ENCODE assay signal across 7 mouse cellular contexts in the genomic region with DNA sequence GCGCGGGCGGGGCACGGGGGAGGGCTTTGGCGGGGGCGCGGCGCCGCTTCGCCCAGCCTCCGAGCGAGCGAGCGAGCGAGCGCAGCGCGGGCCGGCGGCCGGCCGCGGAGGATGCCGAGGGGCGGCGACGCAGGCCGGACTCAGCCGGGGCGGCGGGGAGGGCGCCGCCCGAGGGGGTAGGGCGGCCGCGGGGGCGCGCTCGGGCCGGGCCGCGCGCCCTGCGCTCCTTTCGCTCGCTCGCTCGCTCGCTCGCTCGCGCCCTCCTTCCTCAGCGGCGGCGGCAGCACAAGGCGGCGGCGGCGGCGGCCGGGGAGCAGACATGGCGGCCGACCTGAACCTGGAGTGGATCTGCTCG. TPM values are rescaled to one million over a fixed set of nuclear protein-coding genes. Genes with fewer than 3 reads are reported as not detected.
A peak's percentile ranks its signal among the peaks of the same experiment; 100 is the strongest.
DNase-seq lines count a peak whose midpoint lies in the region; ATAC-seq lines count a peak whose summit lies in the region.

Gene Plekha5, plus strand, starts transcription at position 209 of the 355 bp plus-strand sequence.

- H3K4me1 ChIP-seq in forebrain, embryonic 16.5 days (replicated peaks; ENCODE audit: control insufficient read depth, insufficient read depth, low read length), result peaks cover 18% of the 10 kb centered on the region
- H3K4me1 ChIP-seq in hindbrain, embryonic 11.5 days (replicated peaks; ENCODE audit: control insufficient read depth, insufficient read depth, low read length), result no peaks in the 10 kb centered on the region

- H3K27me3 ChIP-seq in forebrain, embryonic 16.5 days (replicated peaks; ENCODE audit: control insufficient read depth, insufficient read depth, low read length), result no peaks in the 10 kb centered on the region
- no peaks in the 10 kb centered on the region for H3K27me3 ChIP-seq in hindbrain, embryonic 11.5 days (ENCODE audit: control insufficient read depth, insufficient read depth, low read length)

- H3K9me3 ChIP-seq in forebrain, embryonic 16.5 days (ENCODE audit: control insufficient read depth, low read length), result no peaks in the 10 kb centered on the region
- H3K9me3 ChIP-seq in hindbrain, embryonic 11.5 days (ENCODE audit: control insufficient read depth, low read length), result no peaks in the 10 kb centered on the region

- ATAC-seq in forebrain, embryonic 16.5 days, result peak; percentile 89
- ATAC-seq in hindbrain, embryonic 11.5 days (ENCODE audit: low FRiP score), result peak; percentile 91

- peak; percentile 89 for DNase-seq in NIH3T3 (ENCODE audit: low read depth)
- DNase-seq in brain, adult 2 months (ENCODE audit: low read depth, low spot score), result peak; percentile 78
- DNase-seq in hindbrain, embryonic 11.5 days (ENCODE audit: low spot score), result peak; percentile 86
- peak; percentile 45 for DNase-seq in layer of hippocampus, postnatal 25 days (ENCODE audit: extremely low spot score in 1 of 2, low spot score in 1 of 2)
- DNase-seq in lung, postnatal 36 days, result peak; percentile 61
- peak; percentile 88 for DNase-seq in retina, postnatal 1 day

- H3K9ac ChIP-seq in forebrain, embryonic 16.5 days (replicated peaks; ENCODE audit: low read depth, low read length), result peak within 1 kb of the TSS; percentile 95
- H3K9ac ChIP-seq in hindbrain, embryonic 11.5 days (ENCODE audit: low read depth, low read length), result peak within 1 kb of the TSS; percentile 93

- H3K27ac ChIP-seq in forebrain, embryonic 16.5 days (ENCODE audit: low read length), result peak within 1 kb of the TSS; percentile 94
- H3K27ac ChIP-seq in hindbrain, embryonic 11.5 days (ENCODE audit: low read depth, low read length), result peak within 1 kb of the TSS; percentile 86

- 0% methylated on average over 19 of the region's 65 CpGs for WGBS in forebrain, embryonic 16.5 days
- 0% methylated on average over 8 of the region's 65 CpGs for WGBS in hindbrain, embryonic 11.5 days

- H3K36me3 ChIP-seq in forebrain, embryonic 16.5 days (ENCODE audit: control insufficient read depth, insufficient read depth), result no peaks in the 10 kb centered on the region
- 0 out of 2 replicates have a peak, but pooled peaks cover 1% of the 10 kb centered on the region for H3K36me3 ChIP-seq in hindbrain, embryonic 11.5 days (ENCODE audit: control insufficient read depth, insufficient read depth, low read length)

- H3K4me2 ChIP-seq in forebrain, embryonic 16.5 days (ENCODE audit: low read length), result peak within 1 kb of the TSS; percentile 66
- peak within 1 kb of the TSS; percentile 72 for H3K4me2 ChIP-seq in hindbrain, embryonic 11.5 days (replicated peaks; ENCODE audit: low read depth, low read length)

- peak within 1 kb of the TSS; percentile 73 for H3K4me3 ChIP-seq in forebrain, embryonic 16.5 days (replicated peaks; ENCODE audit: low read length)
- H3K4me3 ChIP-seq in hindbrain, embryonic 11.5 days (ENCODE audit: low read depth, low read length), result peak within 1 kb of the TSS; percentile 84

RNA-seq across cellular contexts. Expression of gene Plekha5, which starts in this region (rescaled TPM):
- 27.7 and 33.5 TPM in 2 replicates for polyA plus RNA-seq in forebrain, embryonic 16.5 days (2015; fragmentation: Nextera tagmentation; extraction: Ambion mirVana)
- 50.8 and 55.1 TPM in 2 replicates for polyA plus RNA-seq in hindbrain, embryonic 11.5 days (2014; fragmentation: Nextera tagmentation; extraction: Ambion mirVana)
- total RNA-seq in layer of hippocampus, postnatal 25 days (2021), result 100 to 1,000 TPM in 1 of 2 experiments, 10 to 100 TPM in 1; 78.0 to 107 TPM

Comparison
In these comparisons a context has a peak if more than half of its experiments do, and no peak if none do; other contexts are left out.
1. Peak in every context shown above with its lines: DNase-seq, ATAC-seq, H3K4me3 ChIP-seq and H3K27ac ChIP-seq.